Mouse (Mus musculus): ENCODE results near the gene Nab1. TPM values are rescaled to one million over a fixed set of nuclear protein-coding genes. Genes with fewer than 3 reads are reported as not detected.

Gene Nab1
- polyA plus RNA-seq, 1 experiment from 2014 or later: 12.5 TPM

- no peak overlapping the region for H3K9ac ChIP-seq
- ATAC-seq (ENCODE audit: low FRiP score): no peak
- H3K4me1 ChIP-seq: no peaks in the 10 kb centered on the region
- no peak overlapping the region for H3K27ac ChIP-seq
- no peaks in the 10 kb centered on the region for H3K36me3 ChIP-seq
- no peaks in the 10 kb centered on the region for H3K9me3 ChIP-seq (replicated peaks)
- no peak overlapping the region for H3K4me3 ChIP-seq
- WGBS: 67% methylated on average over 1 of the region's 1 CpGs
- H3K27me3 ChIP-seq: no peaks in the 10 kb centered on the region
- H3K4me2 ChIP-seq (replicated peaks): no peak overlapping the region
Measured at GRCm38 (mm10) chr1:52506211-52506610, 5.7 kb upstream of the Nab1 start.

GRCm38 (mm10) chr1:52502296-52502695 is 1.8 kb upstream of the Nab1 start:
- H3K27me3 ChIP-seq: no peaks in the 10 kb centered on the region
- WGBS: 72% methylated on average over 4 of the region's 4 CpGs
- ATAC-seq (ENCODE audit: low FRiP score): no peak
- no peak overlapping the region for H3K27ac ChIP-seq
- no peaks in the 10 kb centered on the region for H3K36me3 ChIP-seq
- no peaks in the 10 kb centered on the region for H3K9me3 ChIP-seq (replicated peaks)
- H3K4me3 ChIP-seq: no peak overlapping the region
- no peak overlapping the region for H3K4me2 ChIP-seq (replicated peaks)
- H3K4me1 ChIP-seq: no peaks in the 10 kb centered on the region
- no peak overlapping the region for H3K9ac ChIP-seq

GRCm38 (mm10) chr1:52501688-52502133 is 1.2 kb upstream of the Nab1 start:
- no peak for ATAC-seq (ENCODE audit: low FRiP score)
- Histone ChIP-seq H3K36me3 (no peaks in the 10 kb centered on the region), H3K27ac (no peak overlapping the region), H3K9ac (no peak overlapping the region), H3K4me2 (replicated peaks) (no peak overlapping the region), H3K4me3 (no peak overlapping the region), H3K4me1 (no peaks in the 10 kb centered on the region), H3K27me3 (no peaks in the 10 kb centered on the region), H3K9me3 (replicated peaks) (no peaks in the 10 kb centered on the region)
- 67% methylated on average over 10 of the region's 10 CpGs for WGBS

- H3K9ac ChIP-seq: no peak overlapping the region
- H3K36me3 ChIP-seq: no peaks in the 10 kb centered on the region
- no peak for ATAC-seq (ENCODE audit: low FRiP score)
- no peaks in the 10 kb centered on the region for H3K27me3 ChIP-seq
- no peaks in the 10 kb centered on the region for H3K9me3 ChIP-seq (replicated peaks)
- H3K4me1 ChIP-seq: no peaks in the 10 kb centered on the region
- H3K4me2 ChIP-seq (replicated peaks): peak overlapping the region; percentile 82
- WGBS: 63% methylated on average over 1 of the region's 1 CpGs
- peak overlapping the region; percentile 88 for H3K4me3 ChIP-seq
- no peak overlapping the region for H3K27ac ChIP-seq
Measured at GRCm38 (mm10) chr1:52501090-52501489, 611 bp upstream of the Nab1 start.

- H3K27ac ChIP-seq: peak overlapping the region; percentile 70
- H3K4me1 ChIP-seq: peaks cover 3% of the 10 kb centered on the region; the same call in 1 of the 2 replicates
- peak overlapping the region; percentile 82 for H3K4me2 ChIP-seq (replicated peaks)
- no peaks in the 10 kb centered on the region for H3K36me3 ChIP-seq
- 1% methylated on average over 56 of the region's 68 CpGs for WGBS
- no peaks in the 10 kb centered on the region for H3K27me3 ChIP-seq
- peak; percentile 82 for ATAC-seq (ENCODE audit: low FRiP score)
- peak overlapping the region; percentile 80 for H3K9ac ChIP-seq
- peak overlapping the region; percentile 88 for H3K4me3 ChIP-seq
- H3K9me3 ChIP-seq (replicated peaks): no peaks in the 10 kb centered on the region
Measured at GRCm38 (mm10) chr1:52499601-52500313, 722 bp downstream of the Nab1 start.

- no peaks in the 10 kb centered on the region for H3K27me3 ChIP-seq
- H3K4me2 ChIP-seq (replicated peaks): peak overlapping the region; percentile 82
- no peaks in the 10 kb centered on the region for H3K9me3 ChIP-seq (replicated peaks)
- WGBS: 15% methylated on average over 6 of the region's 6 CpGs
- H3K4me1 ChIP-seq: peaks cover 3% of the 10 kb centered on the region; the same call in 1 of the 2 replicates
- no peak for ATAC-seq (ENCODE audit: low FRiP score)
- H3K4me3 ChIP-seq: peak overlapping the region; percentile 88; the same call in 1 of the 2 replicates
- no peak overlapping the region for H3K9ac ChIP-seq
- H3K36me3 ChIP-seq: no peaks in the 10 kb centered on the region
- no peak overlapping the region for H3K27ac ChIP-seq
Measured at GRCm38 (mm10) chr1:52498786-52499450, 1.6 kb downstream of the Nab1 start.

GRCm38 (mm10) chr1:52489538-52490181 is 10.8 kb downstream of the Nab1 start:
- Histone ChIP-seq H3K4me1 (no peaks in the 10 kb centered on the region), H3K4me2 (replicated peaks) (no peak overlapping the region), H3K27me3 (no peaks in the 10 kb centered on the region), H3K36me3 (no peaks in the 10 kb centered on the region), H3K9me3 (replicated peaks) (no peaks in the 10 kb centered on the region), H3K27ac (no peak overlapping the region), H3K4me3 (no peak overlapping the region), H3K9ac (no peak overlapping the region)
- no peak for ATAC-seq (ENCODE audit: low FRiP score)
- WGBS: 65% methylated on average over 7 of the region's 7 CpGs

- Histone ChIP-seq H3K9ac (no peak overlapping the region), H3K4me3 (no peak overlapping the region), H3K4me2 (replicated peaks) (no peak overlapping the region), H3K36me3 (no peaks in the 10 kb centered on the region), H3K4me1 (no peaks in the 10 kb centered on the region), H3K27ac (no peak overlapping the region), H3K9me3 (replicated peaks) (no peaks in the 10 kb centered on the region), H3K27me3 (no peaks in the 10 kb centered on the region)
- WGBS: 94% methylated on average over 4 of the region's 4 CpGs
- ATAC-seq (ENCODE audit: low FRiP score): no peak
Measured at GRCm38 (mm10) chr1:52484980-52485379, 15.5 kb downstream of the Nab1 start.

- no peaks in the 10 kb centered on the region for H3K27me3 ChIP-seq
- no peak overlapping the region for H3K4me3 ChIP-seq
- H3K9ac ChIP-seq: no peak overlapping the region
- no peak overlapping the region for H3K4me2 ChIP-seq (replicated peaks)
- peaks cover 21% of the 10 kb centered on the region for H3K4me1 ChIP-seq
- ATAC-seq (ENCODE audit: low FRiP score): no peak
- H3K27ac ChIP-seq: no peak overlapping the region
- H3K36me3 ChIP-seq: no peaks in the 10 kb centered on the region
- 97% methylated on average over 1 of the region's 1 CpGs for whole genome bisulfite sequencing
- H3K9me3 ChIP-seq (replicated peaks): no peaks in the 10 kb centered on the region
Measured at GRCm38 (mm10) chr1:52474291-52474690, 26.2 kb downstream of the Nab1 start.

- H3K4me2 ChIP-seq (replicated peaks): no peak overlapping the region
- no peak overlapping the region for H3K9ac ChIP-seq
- WGBS: 27% methylated on average over 7 of the region's 7 CpGs
- H3K4me3 ChIP-seq: no peak overlapping the region
- H3K9me3 ChIP-seq (replicated peaks): no peaks in the 10 kb centered on the region
- peaks cover 21% of the 10 kb centered on the region for H3K4me1 ChIP-seq
- peak; percentile 93 for ATAC-seq (ENCODE audit: low FRiP score)
- H3K36me3 ChIP-seq: no peaks in the 10 kb centered on the region
- no peaks in the 10 kb centered on the region for H3K27me3 ChIP-seq
- H3K27ac ChIP-seq: peak overlapping the region; percentile 79
Measured at GRCm38 (mm10) chr1:52470811-52471489, 29.5 kb downstream of the Nab1 start.

GRCm38 (mm10) chr1:52470326-52470725 is 30.2 kb downstream of the Nab1 start:
- Histone ChIP-seq H3K27me3 (no peaks in the 10 kb centered on the region), H3K27ac (peak overlapping the region; percentile 79), H3K9ac (no peak overlapping the region), H3K4me1 (peaks cover 21% of the 10 kb centered on the region), H3K9me3 (replicated peaks) (no peaks in the 10 kb centered on the region), H3K4me2 (replicated peaks) (no peak overlapping the region), H3K36me3 (no peaks in the 10 kb centered on the region), H3K4me3 (no peak overlapping the region)
- WGBS: 63% methylated on average over 4 of the region's 4 CpGs
- peak; percentile 35 for ATAC-seq (ENCODE audit: low FRiP score)

- Histone ChIP-seq H3K4me3 (no peak overlapping the region), H3K9me3 (replicated peaks) (no peaks in the 10 kb centered on the region), H3K27me3 (no peaks in the 10 kb centered on the region), H3K27ac (no peak overlapping the region), H3K4me2 (replicated peaks) (no peak overlapping the region), H3K9ac (no peak overlapping the region), H3K4me1 (peaks cover 20% of the 10 kb centered on the region), H3K36me3 (no peaks in the 10 kb centered on the region)
- no peak for ATAC-seq (ENCODE audit: low FRiP score)
- WGBS: 93% methylated on average over 8 of the region's 8 CpGs
Measured at GRCm38 (mm10) chr1:52466518-52467120, 33.9 kb downstream of the Nab1 start.

All from hindbrain, embryonic 12.5 days (tissue).